Mouse (Mus musculus) spleen, adult 2 months (tissue): ENCODE measurements around the gene Traf3ip2. TPM values are rescaled to one million over a fixed set of nuclear protein-coding genes. Genes with fewer than 3 reads are reported as not detected.

Experiments
- DNase-seq, 2 experiments: peaks; one replicate each; pipeline versions ENCODE4 v3.0.0 to v3.0.0-alpha.2; 2012 to 2021; ENCODE audit warnings: low spot score in 2 of 2, low read depth in 1 of 2
- H3K27ac ChIP-seq: fragments of 200-500 bp; 2 replicates; pipeline ENCODE4 v1.5.1; 2012; ENCODE audit warnings: low read length, inconsistent platforms; ENCODE audit not compliant: insufficient read depth
- H3K27me3 ChIP-seq: fragments of 200-500 bp; 2 replicates; pipeline ENCODE4 v1.6.1; 2012; ENCODE audit warnings: mild to moderate bottlenecking, moderate library complexity, low read length, inconsistent platforms; ENCODE audit not compliant: control insufficient read depth, insufficient read depth
- H3K36me3 ChIP-seq: fragments of 200-500 bp; 2 replicates; pipeline ENCODE4 v1.6.1; 2012; ENCODE audit warnings: mild to moderate bottlenecking, low read length, inconsistent platforms; ENCODE audit not compliant: control insufficient read depth, insufficient read depth
- H3K4me1 ChIP-seq: fragments of 200-500 bp; 2 replicates; pipeline ENCODE4 v1.6.1; 2011; ENCODE audit warnings: inconsistent platforms; ENCODE audit not compliant: control insufficient read depth, insufficient read depth, insufficient read length
- H3K4me3 ChIP-seq: fragments of 200-500 bp; 2 replicates; pipeline ENCODE4 v1.5.1; 2011; ENCODE audit warnings: mild to moderate bottlenecking, inconsistent platforms; ENCODE audit not compliant: insufficient read depth, insufficient read length; ENCODE audit errors: extremely low read depth
- CTCF ChIP-seq: fragments of 200-500 bp; IDR thresholded peaks from 2 replicates; pipeline ENCODE4 v1.5.1; 2011; ENCODE audit warnings: mild to moderate bottlenecking, inconsistent platforms; ENCODE audit not compliant: insufficient read depth, insufficient read length, insufficient replicate concordance; ENCODE audit errors: extremely low read depth
- POLR2A ChIP-seq: fragments of 200-500 bp; IDR thresholded peaks from 2 replicates; pipeline ENCODE4 v1.6.1; 2011; ENCODE audit warnings: low read depth, low read length, inconsistent platforms
- WGBS: fragments of 180-500 bp; shearing (Covaris S2); methylation state at CpG from one replicate; pipeline ENCODE4 v1.1.7; 2018; 5-methylcytosine and 5-hydroxymethylcytosine counted together
- polyA plus RNA-seq: library from polyadenylated mRNA; depleted of rRNA; stranded (reverse); fragments of >200 nt; gene quantifications from 2 replicates; pipeline ENCODE4 v1.2.3, GENCODE M21; 2012

Traf3ip2 gene
- polyA plus RNA-seq, 1 experiment = 23.8 TPM

GRCm38 (mm10) chr10:39630811-39631210, 18.1 kb downstream of the Traf3ip2 start:
- TF ChIP-seq CTCF = no peak
- TF ChIP-seq POLR2A = no peak
- Histone ChIP-seq H3K27ac (no peak overlapping the region), H3K27me3 (no peaks in the 10 kb centered on the region), H3K4me1 (peaks cover 2% of the 10 kb centered on the region; the same call in 1 of the 2 replicates), H3K4me3 (no peak overlapping the region), H3K36me3 (peaks cover 25% of the 10 kb centered on the region)
- DNase-seq = no peak
- 89% methylated on average over 6 of the region's 6 CpGs for WGBS

DNA sequence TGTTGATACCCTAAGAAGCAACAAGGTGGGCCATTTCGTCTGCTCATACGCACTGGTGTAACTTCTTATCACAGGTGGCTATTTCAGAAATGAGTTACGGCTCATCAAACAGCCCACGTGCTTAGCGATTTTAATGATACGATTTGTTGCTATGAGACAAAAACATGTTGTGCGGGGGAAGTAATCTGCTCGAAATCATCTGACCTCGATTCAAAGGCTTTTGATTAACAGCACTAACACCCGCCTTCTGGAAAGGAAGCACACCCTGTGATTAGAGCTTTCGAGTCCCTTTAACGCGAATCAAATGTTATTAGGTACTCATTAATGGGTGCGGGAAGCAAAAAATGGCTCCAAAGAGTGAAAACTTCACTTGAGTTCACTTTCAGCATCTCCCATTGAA, 18.9 kb downstream of the Traf3ip2 start:
- TF ChIP-seq CTCF (no peak), POLR2A (no peak)
- WGBS = 92% methylated on average over 14 of the region's 14 CpGs
- H3K4me3 ChIP-seq = no peak overlapping the region
- peaks cover 19% of the 10 kb centered on the region for H3K36me3 ChIP-seq
- no peak overlapping the region for H3K27ac ChIP-seq
- no peaks in the 10 kb centered on the region for H3K4me1 ChIP-seq
- no peaks in the 10 kb centered on the region for H3K27me3 ChIP-seq
- no peak for DNase-seq

GRCm38 (mm10) chr10:39633379-39633778, 20.6 kb downstream of the Traf3ip2 start:
- Histone ChIP-seq H3K4me3 (no peak overlapping the region), H3K27me3 (no peaks in the 10 kb centered on the region), H3K36me3 (peaks cover 25% of the 10 kb centered on the region), H3K27ac (no peak overlapping the region), H3K4me1 (no peaks in the 10 kb centered on the region)
- TF ChIP-seq POLR2A = no peak
- no peak for TF ChIP-seq CTCF
- WGBS = 90% methylated on average over 6 of the region's 6 CpGs
- no peak for DNase-seq

DNA sequence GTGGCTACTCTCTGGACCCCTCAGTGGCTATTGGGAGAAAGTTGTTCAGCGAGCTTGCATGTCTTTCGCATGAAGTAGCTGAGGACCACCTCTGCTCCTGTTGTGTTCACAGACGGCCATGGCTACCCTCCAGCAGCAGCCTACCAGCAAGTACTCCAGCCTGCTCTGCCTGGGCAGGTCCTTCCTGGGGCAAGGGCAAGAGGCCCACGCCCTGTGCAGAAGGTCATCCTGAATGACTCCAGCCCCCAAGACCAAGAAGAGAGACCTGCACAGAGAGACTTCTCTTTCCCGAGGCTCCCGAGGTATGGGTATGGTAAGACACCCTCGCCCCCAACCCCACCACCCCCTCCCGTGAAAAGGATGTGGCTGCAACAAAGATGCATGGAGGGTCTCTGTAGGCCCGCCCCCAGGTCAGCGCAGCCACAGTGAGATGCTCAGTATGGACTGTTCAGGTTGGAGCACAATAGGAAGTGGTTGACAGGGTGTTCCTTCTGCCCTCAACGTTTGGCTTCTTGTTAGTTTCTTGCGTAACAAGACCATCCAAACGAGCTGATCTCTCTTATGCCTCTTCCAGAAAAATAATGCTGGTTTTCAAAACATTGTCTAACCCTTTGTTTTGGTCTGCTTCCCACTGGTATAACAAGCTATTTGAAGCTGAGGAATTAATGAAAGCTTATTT, 21.8 kb downstream of the Traf3ip2 start:
- TF ChIP-seq POLR2A (no peak), CTCF (no peak)
- WGBS = 60% methylated on average over 13 of the region's 13 CpGs
- H3K4me3 ChIP-seq = no peak overlapping the region
- H3K27ac ChIP-seq = no peak overlapping the region
- no peaks in the 10 kb centered on the region for H3K4me1 ChIP-seq
- DNase-seq = no peak
- no peaks in the 10 kb centered on the region for H3K27me3 ChIP-seq
- peaks cover 32% of the 10 kb centered on the region for H3K36me3 ChIP-seq

GRCm38 (mm10) chr10:39638862-39639261, 26.1 kb downstream of the Traf3ip2 start:
- Histone ChIP-seq H3K4me1 (no peaks in the 10 kb centered on the region), H3K4me3 (no peak overlapping the region), H3K27me3 (no peaks in the 10 kb centered on the region), H3K27ac (no peak overlapping the region), H3K36me3 (peaks cover 52% of the 10 kb centered on the region)
- no peak for TF ChIP-seq CTCF
- no peak for DNase-seq
- 84% methylated on average over 3 of the region's 3 CpGs for WGBS

DNA sequence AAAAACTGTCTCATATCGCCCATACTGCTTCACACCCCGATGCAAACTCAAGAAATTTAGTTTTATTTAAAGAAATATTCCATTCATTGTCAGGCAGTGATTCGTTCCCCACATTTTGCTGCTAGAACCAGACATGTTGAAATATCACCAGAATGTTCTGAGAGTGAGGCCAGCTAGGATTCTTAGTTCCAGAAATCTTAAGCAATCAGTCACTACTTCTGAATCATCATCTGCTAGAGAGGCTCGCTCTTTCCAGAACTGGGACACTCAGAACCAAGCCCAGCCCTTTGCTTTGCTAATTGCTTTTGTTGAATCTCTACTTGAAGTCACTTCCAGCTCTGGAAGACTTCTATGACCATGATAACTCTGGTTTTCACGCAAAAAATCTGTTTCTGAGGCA, 27.0 kb downstream of the Traf3ip2 start:
- TF ChIP-seq CTCF (no peak), POLR2A (no peak)
- H3K36me3 ChIP-seq = peaks cover 47% of the 10 kb centered on the region
- H3K4me3 ChIP-seq = no peak overlapping the region
- no peaks in the 10 kb centered on the region for H3K4me1 ChIP-seq
- 85% methylated on average over 5 of the region's 5 CpGs for WGBS
- no peak for DNase-seq
- H3K27me3 ChIP-seq = no peaks in the 10 kb centered on the region
- no peak overlapping the region for H3K27ac ChIP-seq

DNA sequence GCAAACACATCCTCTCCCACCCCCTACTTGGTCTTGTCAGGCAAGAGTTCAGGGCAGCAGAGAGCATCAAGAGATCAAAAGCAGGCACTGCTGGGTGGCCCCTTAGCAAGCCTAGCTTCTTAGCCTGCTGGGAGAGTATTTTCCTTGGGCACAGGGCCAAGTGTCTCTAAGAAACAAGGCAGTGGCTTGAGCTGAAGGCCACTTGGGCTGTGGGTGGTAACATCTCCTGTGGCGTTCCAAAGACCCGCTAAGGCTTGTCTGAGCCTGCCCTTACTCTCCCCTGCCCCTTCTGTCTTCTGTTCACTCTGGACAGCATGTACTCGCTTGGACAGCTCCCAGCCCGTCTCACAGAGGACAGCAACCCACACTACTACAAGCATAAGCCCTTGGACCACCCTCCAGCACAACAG, 28.1 kb downstream of the Traf3ip2 start:
- Histone ChIP-seq H3K4me3 (no peak overlapping the region), H3K4me1 (no peaks in the 10 kb centered on the region), H3K27me3 (no peaks in the 10 kb centered on the region), H3K36me3 (peaks cover 41% of the 10 kb centered on the region), H3K27ac (no peak overlapping the region)
- no peak for TF ChIP-seq POLR2A
- WGBS = 89% methylated on average over 4 of the region's 4 CpGs
- no peak for DNase-seq
